Mouse (Mus musculus): ENCODE measurements around the gene Tmem191c.

GRCm38 (mm10) chr16:17291016-17291415 is 15.1 kb downstream of the Tmem191c start:
- TF ChIP-seq CTCF (IDR thresholded peaks at IDR 0.05; ENCODE audit: low read depth, low read length) (no peak), GATA2 (IDR thresholded peaks at IDR 0.05; ENCODE audit: borderline replicate concordance, low read depth, low read length) (no peak), TAL1 (conservative IDR thresholded peaks at IDR 0.05; ENCODE audit: low read depth, low read length) (no peak)
